Mouse (Mus musculus) adrenal gland, adult 18-20 months (tissue): ENCODE measurements at regions not wholly inside any gene's neighbourhood (a gene's known extent, or its start where the extent isn't known, plus 50 kb on each side); places are given as distances from the start of the nearest gene placed in this dataset.
"Not testable (repeated sequence)": the region's sequence is repeated elsewhere in the genome, so short reads cannot be mapped to it uniquely, and the experiment has no call there.

Experiments used
- DNase-seq, 2 experiments: peaks; one replicate each; pipeline ENCODE4 v3.0.0; 2021 to 2022; ENCODE audit warnings: low spot score in 2 of 2

GRCm38 (mm10) chr17:52351293-52351692, 251.2 kb upstream of the Kcnh8 start:
- DNase-seq = no peak

DNA sequence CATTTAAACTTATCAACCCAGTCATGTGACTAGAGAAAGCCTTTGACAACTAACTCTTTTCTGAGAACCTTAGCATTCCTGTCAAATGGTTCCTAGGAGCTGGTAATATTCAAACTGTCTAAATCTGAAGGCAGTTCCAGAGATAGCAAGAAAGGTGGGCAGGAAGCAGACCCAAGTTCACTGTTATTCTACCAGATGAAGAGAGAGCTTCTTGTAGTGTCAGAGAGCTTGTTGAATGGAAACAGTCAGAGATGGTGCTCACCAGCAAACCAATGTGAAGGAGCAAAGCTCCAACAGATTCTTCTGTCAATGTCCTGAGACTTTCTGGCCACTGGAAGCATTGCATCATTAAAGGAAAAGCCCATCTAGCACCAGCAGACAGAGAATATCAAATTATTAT, 251.8 kb upstream of the Kcnh8 start:
- DNase-seq = no peak

GRCm38 (mm10) chr17:52349872-52350271, 252.6 kb upstream of the Kcnh8 start:
- no peak for DNase-seq

GRCm38 (mm10) chr17:52348481-52349083, 253.9 kb upstream of the Kcnh8 start:
- no peak for DNase-seq

DNA sequence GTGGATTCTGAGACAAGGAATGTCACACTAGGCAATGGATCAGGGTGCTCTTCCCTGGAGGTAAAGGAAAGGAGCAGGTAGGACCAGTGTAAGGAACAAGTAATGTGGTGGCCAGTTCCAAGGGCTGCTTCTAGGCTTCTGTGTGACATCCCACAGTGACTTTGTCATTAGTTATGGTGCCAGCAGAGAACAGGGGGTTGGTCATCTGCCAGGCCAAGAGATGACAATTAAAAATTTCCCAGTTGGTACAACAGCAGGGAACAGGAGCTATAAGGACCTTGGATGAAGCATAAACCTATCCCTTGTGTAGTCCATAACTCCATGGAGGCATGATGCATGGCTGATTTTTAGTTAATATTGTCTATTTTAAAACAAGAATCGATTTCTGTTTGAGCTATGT, 281.9 kb upstream of the Kcnh8 start:
- no peak for DNase-seq

GRCm38 (mm10) chr17:52316976-52317375, 285.5 kb upstream of the Kcnh8 start:
- DNase-seq = no peak

- DNase-seq = no peak
Observed at GRCm38 (mm10) chr17:52315879-52316278, 286.6 kb upstream of the Kcnh8 start.

- DNase-seq = not testable (repeated sequence)
Observed at GRCm38 (mm10) chr17:52315456-52315855, 287.1 kb upstream of the Kcnh8 start.

GRCm38 (mm10) chr17:52312043-52312442, 290.5 kb upstream of the Kcnh8 start:
- no peak for DNase-seq

GRCm38 (mm10) chr17:52308789-52309188, 293.7 kb upstream of the Kcnh8 start:
- no peak for DNase-seq

DNA sequence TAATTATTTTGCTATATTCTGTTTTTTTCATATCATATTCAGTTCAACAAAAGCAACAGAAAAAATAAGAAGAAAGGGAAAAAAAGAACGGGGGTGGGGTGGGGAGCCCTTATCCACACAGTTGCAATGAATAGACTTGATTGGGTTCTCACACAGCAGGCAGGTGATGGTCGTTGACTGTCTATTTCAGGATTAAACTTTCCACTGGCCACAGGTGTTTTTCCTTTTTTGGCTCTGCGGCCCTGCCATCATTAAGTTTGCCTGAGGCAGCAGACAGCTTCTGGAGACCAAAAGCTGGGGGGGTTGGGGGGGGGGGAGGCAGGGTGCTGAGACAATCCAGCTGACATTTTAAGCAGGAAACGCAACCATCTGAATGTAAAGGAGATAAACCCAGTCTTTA, 298.4 kb upstream of the Kcnh8 start:
- DNase-seq = no peak

GRCm38 (mm10) chr17:52303320-52303719, 299.2 kb upstream of the Kcnh8 start:
- no peak for DNase-seq

GRCm38 (mm10) chr17:52299769-52300168, 302.7 kb upstream of the Kcnh8 start:
- no peak for DNase-seq

GRCm38 (mm10) chr17:52285392-52285791, 317.1 kb upstream of the Kcnh8 start:
- DNase-seq = no peak

GRCm38 (mm10) chr17:52282264-52282663, 320.2 kb upstream of the Kcnh8 start:
- DNase-seq = no peak

GRCm38 (mm10) chr17:52278523-52278922, 324.0 kb upstream of the Kcnh8 start:
- no peak for DNase-seq

GRCm38 (mm10) chr17:52268792-52269191, 333.7 kb upstream of the Kcnh8 start:
- no peak for DNase-seq

DNA sequence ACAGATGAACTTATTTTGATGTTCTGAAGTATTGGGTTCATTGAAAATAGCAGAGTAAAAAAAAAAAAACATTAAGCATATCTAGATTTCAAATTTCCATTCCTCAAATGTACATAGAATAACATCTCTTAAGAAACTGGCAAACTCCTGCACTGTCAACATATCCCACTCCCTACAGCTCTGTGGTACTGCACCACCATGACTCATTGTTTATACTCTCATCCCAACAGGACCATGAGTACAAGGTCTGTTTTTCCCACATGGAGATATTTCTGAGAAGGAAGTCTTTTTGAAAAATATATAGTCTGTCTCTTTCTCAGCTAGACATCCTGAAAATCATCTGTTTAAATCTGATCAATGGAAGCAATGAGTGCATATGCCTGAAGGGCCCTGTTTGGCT, 351.2 kb upstream of the Kcnh8 start:
- no peak for DNase-seq

DNA sequence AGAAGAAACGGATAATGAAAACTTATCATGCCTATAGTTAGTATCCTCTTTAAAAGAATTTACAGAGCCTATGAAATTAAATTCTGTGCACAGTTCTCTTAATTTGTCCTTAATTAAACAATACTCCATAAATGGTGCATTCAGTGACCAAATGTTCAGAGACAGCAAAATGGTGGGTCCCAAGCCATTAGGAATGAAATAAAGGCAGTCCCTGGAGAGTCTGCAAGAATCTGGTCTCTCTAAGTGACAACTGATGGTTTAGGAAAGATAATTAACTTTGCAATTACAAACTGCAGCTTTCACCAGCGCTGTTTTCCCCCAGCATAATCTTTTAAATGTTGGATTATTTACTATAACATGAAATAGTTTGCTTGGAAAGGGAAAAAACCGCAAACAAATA, 376.9 kb upstream of the Kcnh8 start:
- DNase-seq = no peak

DNA sequence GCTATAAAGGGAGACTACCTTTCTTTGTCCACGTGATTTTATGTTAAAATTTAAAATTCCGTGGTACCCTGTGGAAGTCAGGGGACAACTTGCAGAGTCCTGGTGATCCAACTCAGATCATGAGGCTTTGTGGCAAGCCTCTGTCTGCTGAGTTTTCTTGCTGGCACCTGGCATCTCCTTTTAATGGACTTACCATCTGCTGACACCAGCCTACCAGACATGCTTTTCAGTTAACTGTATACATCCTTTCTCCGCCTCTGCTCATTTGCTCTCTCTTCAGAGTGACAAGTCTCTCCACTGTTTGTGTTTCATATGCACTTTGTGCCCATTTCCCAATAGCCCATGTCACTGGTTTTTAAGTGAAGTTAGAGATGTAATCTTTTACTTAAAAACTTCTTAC, 382.1 kb upstream of the Kcnh8 start:
- DNase-seq = no peak

- no peak for DNase-seq
Observed at GRCm38 (mm10) chr17:52217411-52217810, 384.3 kb upstream of the Satb1 start.

GRCm38 (mm10) chr17:52212944-52213343, 379.9 kb upstream of the Satb1 start:
- DNase-seq = no peak

DNA sequence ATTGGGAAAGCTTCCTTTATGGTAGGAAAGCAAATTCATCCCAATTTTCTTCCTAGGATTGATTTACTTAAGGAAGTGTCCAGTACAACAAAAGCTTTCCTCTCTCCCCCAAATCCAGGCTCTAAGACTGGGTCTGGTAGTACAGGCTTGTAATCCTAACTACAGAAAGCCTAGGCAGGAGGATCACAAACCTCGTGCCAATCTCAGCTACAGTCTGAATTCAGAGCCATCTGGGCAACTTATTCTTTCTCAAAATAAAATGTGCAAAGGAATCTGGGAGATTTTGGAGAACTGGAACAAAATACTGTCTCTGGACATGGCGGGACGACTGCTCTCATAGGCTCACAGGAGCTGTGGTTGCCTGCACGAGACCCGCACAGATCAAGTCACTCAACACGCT, 377.4 kb upstream of the Satb1 start:
- no peak for DNase-seq

DNA sequence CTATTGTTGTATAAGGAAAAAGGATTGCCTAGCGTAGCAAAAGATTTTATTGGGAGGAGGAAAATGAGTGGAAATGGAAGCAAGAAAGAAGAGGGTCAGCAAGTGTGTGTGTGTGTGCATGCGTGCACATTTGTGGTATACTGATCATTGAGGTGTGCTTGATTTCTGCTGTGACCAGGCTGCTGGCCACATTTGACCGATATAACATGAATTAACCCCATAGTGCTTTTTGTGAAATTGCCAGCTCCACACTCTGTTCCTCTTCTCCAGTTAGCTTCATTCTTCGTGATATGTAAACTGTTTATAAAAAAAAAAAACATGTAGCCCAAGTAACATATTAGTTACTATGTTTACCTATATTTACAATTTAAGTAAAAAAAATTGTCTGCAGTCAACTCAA, 364.6 kb upstream of the Satb1 start:
- no peak for DNase-seq
